In genomic region chr6:101997629-101998028, GRCm38 (mm10) we compare ENCODE assay signal across 13 mouse cellular contexts.
DNase-seq lines count a peak whose midpoint lies in the region; ATAC-seq lines count a peak whose summit lies in the region.
"Had no signal": no experiment of that assay in that cellular context is flagged by ENCODE, and none has a peak within 500 bp of the region (broad histone marks: within the 10 kb centered on the region; RNA-seq: fewer than 3 reads in every experiment).

No protein-coding gene starts in this region.

- intact Hi-C loops in heart, postnatal 25 days (cut with DNase I) = no loop called here

- 34% methylated on average over 5 of the region's 5 CpGs for WGBS in heart, embryonic 10.5 days
- WGBS in midbrain, embryonic 15.5 days = 38% methylated on average over 5 of the region's 5 CpGs
- 48% methylated on average over 5 of the region's 5 CpGs for WGBS in liver, embryonic 12.5 days (ENCODE audit: insufficient replicate concordance)

- H3K4me1 ChIP-seq in heart, embryonic 10.5 days = no peaks in the 10 kb centered on the region
- peaks cover 7% of the 10 kb centered on the region for H3K4me1 ChIP-seq in midbrain, embryonic 15.5 days
- no peaks in the 10 kb centered on the region for H3K4me1 ChIP-seq in liver, embryonic 12.5 days

- peak; percentile 81 for ATAC-seq in midbrain, embryonic 15.5 days (replicated peaks)
- no peak for ATAC-seq in liver, embryonic 12.5 days

- no peak overlapping the region for H3K4me3 ChIP-seq in heart, embryonic 10.5 days
- no peak overlapping the region for H3K4me3 ChIP-seq in midbrain, embryonic 15.5 days
- H3K4me3 ChIP-seq in liver, embryonic 12.5 days = no peak overlapping the region

- H3K27me3 ChIP-seq in heart, embryonic 10.5 days (ENCODE audit: insufficient read depth, poor library complexity, severe bottlenecking) = no peaks in the 10 kb centered on the region
- H3K27me3 ChIP-seq in midbrain, embryonic 15.5 days (replicated peaks) = no peaks in the 10 kb centered on the region
- H3K27me3 ChIP-seq in liver, embryonic 12.5 days (replicated peaks) = no peaks in the 10 kb centered on the region

- peak overlapping the region; percentile 52; the same call in 1 of the 2 replicates for H3K27ac ChIP-seq in heart, embryonic 10.5 days
- no peak overlapping the region for H3K27ac ChIP-seq in midbrain, embryonic 15.5 days
- H3K27ac ChIP-seq in liver, embryonic 12.5 days = no peak overlapping the region
- H3K27ac ChIP-seq: kidney, postnatal 0 days; macrophage; stomach, postnatal 0 days had no signal

- DNase-seq in heart, adult 8-10 months (ENCODE audit: low spot score) = peak; percentile 25
- no peak for DNase-seq in heart, postnatal 25 days (ENCODE audit: low spot score)
- DNase-seq in right cerebral cortex, adult 18-20 months = peak; percentile 17
- DNase-seq in right cerebral cortex, postnatal 25 days = no peak
- DNase-seq in heart, embryonic 10.5 days (ENCODE audit: low spot score) = no peak
- no peak for DNase-seq in layer of hippocampus, adult 9-11 months
- DNase-seq: layer of hippocampus, postnatal 36 days had no signal

- H3K36me3 ChIP-seq in heart, embryonic 10.5 days = no peaks in the 10 kb centered on the region
- no peaks in the 10 kb centered on the region for H3K36me3 ChIP-seq in midbrain, embryonic 15.5 days (replicated peaks)
- no peaks in the 10 kb centered on the region for H3K36me3 ChIP-seq in liver, embryonic 12.5 days

- H3K9ac ChIP-seq in midbrain, embryonic 15.5 days = no peak overlapping the region
- H3K9ac ChIP-seq in liver, embryonic 12.5 days = no peak overlapping the region

- H3K4me2 ChIP-seq in midbrain, embryonic 15.5 days = no peak overlapping the region
- H3K4me2 ChIP-seq in liver, embryonic 12.5 days = no peak overlapping the region
- H3K4me2 ChIP-seq: liver, embryonic 11.5 days had no signal

- H3K9me3 ChIP-seq in heart, embryonic 10.5 days = no peaks in the 10 kb centered on the region
- H3K9me3 ChIP-seq in midbrain, embryonic 15.5 days = no peaks in the 10 kb centered on the region
- no peaks in the 10 kb centered on the region for H3K9me3 ChIP-seq in liver, embryonic 12.5 days (replicated peaks)

Comparison
In these comparisons a context has a peak if more than half of its experiments do, and no peak if none do; other contexts are left out.
1. DNase-seq: peak in heart, adult 8-10 months (single experiment) and right cerebral cortex, adult 18-20 months (single experiment); none in heart, postnatal 25 days (single experiment), right cerebral cortex, postnatal 25 days (single experiment), heart, embryonic 10.5 days (single experiment) and layer of hippocampus, adult 9-11 months (single experiment).